Mouse (Mus musculus) inflammation-experienced regulatory T-cells (primary cell): ENCODE results near the gene Olfr1509. TPM values are rescaled to one million over a fixed set of nuclear protein-coding genes. Genes with fewer than 3 reads are reported as not detected.

ENCODE experiments used
- polyA plus RNA-seq, 2 experiments: library from polyadenylated mRNA; unstranded; fragments of 100-300 nt; shearing (Covaris generic); gene quantifications; one replicate each; pipeline ENCODE4 v1.2.1; 2017

The Olfr1509 gene
- under 1 TPM; 0.28 to 0.29 TPM for polyA plus RNA-seq

DNA sequence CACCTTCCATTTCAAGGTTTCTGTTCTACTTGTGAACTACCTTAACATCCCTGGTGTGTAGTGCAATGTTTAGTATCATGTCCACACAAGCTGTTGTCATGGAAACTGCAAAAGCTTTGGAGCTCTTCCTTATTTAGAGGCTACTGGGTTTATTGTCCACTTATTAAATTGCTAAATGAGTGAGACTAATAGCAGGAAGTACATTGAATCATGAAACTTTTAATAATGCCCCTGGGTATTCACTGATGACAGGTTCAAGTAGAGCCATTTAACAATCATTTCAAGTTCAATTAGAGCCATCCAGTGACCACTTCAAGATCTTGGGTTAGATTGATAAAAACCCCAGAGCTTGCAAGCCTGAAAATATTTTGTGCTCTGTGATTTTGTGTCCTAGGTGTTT is at the start of gene Olfr1509:
Gene Olfr1509 (plus strand): TSS at position 301 of the 400 bp plus-strand sequence.

DNA sequence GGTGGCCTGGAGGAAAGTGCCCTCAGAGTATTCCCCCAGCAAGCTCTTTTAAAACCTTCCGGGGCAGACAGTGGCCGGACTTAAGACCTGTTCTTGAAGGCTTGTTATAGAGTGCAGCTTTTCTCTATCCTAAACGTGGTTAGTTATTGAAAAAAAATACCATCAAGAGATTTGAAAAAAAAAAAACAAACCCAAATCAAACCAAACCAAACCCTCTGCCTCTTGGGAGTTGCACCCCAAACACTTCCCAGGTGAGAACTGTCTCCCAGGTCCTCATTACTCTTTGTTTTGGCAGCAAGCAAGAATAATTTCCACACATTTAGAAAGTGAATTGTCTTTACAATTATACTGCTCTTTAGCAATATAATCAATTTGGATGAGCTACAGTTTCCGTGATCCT is 45.5 kb upstream of the Olfr1509 start, which contains the start of gene Olfr1511:
Gene Olfr1511 (minus strand): TSS at position 101 of the 400 bp plus-strand sequence.

GRCm38 (mm10) chr14:52414273-52414672 is 28.5 kb upstream of the Olfr1509 start, which contains the start of gene Olfr1510:
TSS of gene Olfr1510 (minus strand) at chr14:52414373.

GRCm38 (mm10) chr14:52467395-52467794 is 24.6 kb downstream of the Olfr1509 start, which contains the start of gene Olfr1508:
TSS of gene Olfr1508 (minus strand) at chr14:52467495.

DNA sequence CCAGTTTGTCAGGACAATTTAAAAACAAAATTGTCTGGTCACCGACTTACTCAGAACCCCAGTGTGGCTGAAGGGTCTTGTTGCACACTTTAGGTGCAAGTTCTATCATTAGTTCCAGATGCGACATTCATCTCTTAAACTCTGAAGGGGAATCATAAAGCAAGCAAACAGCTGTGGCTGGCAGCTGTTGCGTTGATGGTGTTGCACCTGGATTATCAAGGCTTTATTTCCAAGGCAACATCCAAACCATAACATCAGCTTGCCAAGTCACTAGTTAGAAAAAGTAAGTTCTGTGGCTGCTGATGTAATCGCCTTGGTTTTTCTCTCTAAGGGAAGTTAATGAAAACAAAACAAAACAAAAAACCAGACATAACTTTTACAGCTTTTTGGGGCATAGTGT is 52.7 kb downstream of the Olfr1509 start, which contains the start of gene Olfr1507:
Gene Olfr1507 (minus strand): TSS at position 234 of the 400 bp plus-strand sequence.

Other genes starting within 250 kb of the Olfr1509 start
- 10 to 100 TPM; 17.1 to 17.5 TPM for gene Supt16, start 245.6 kb upstream of the Olfr1509 start, polyA plus RNA-seq
- gene Chd8, start 185.2 kb upstream of the Olfr1509 start, polyA plus RNA-seq, result 10 to 100 TPM; 33.5 to 39.3 TPM
- gene Tox4, start 163.8 kb upstream of the Olfr1509 start, polyA plus RNA-seq, result 10 to 100 TPM; 83.7 to 89.2 TPM
- gene Rab2b, start 163.4 kb upstream of the Olfr1509 start, polyA plus RNA-seq, result 10 to 100 TPM; 14.1 to 25.9 TPM
- 10 to 100 TPM; 64.7 to 72.9 TPM for gene Mettl3, start 137.9 kb upstream of the Olfr1509 start, polyA plus RNA-seq
- 1 to 10 TPM; 2.9 to 3.8 TPM for gene Sall2, start 114.2 kb upstream of the Olfr1509 start, polyA plus RNA-seq
- gene Olfr1513, start 86.6 kb upstream of the Olfr1509 start, polyA plus RNA-seq, result under 1 TPM in 1 of 2 experiments, not detected in 1; 0.78 TPM
- not detected for gene Olfr1512, start 63.8 kb upstream of the Olfr1509 start, polyA plus RNA-seq
- gene Olfr1511, start 45.6 kb upstream of the Olfr1509 start, polyA plus RNA-seq, result 1 to 10 TPM in 1 of 2 experiments, not detected in 1; 1.2 TPM
- under 1 TPM; 0.20 to 0.37 TPM for gene Olfr1510, start 28.6 kb upstream of the Olfr1509 start, polyA plus RNA-seq
- not detected for gene Olfr1508, start 24.5 kb downstream of the Olfr1509 start, polyA plus RNA-seq
- gene Olfr1507, start 52.8 kb downstream of the Olfr1509 start, polyA plus RNA-seq, result 1 to 10 TPM in 1 of 2 experiments, not detected in 1; 2.3 TPM